Mouse (Mus musculus) ES-Bruce4 (cell line): ENCODE measurements at regions not wholly inside any gene's neighbourhood (a gene's known extent, or its start where the extent isn't known, plus 50 kb on each side); places are given as distances from the start of the nearest gene placed in this dataset.

Source experiments
- CTCF ChIP-seq: IDR thresholded peaks from one replicate; pipeline ENCODE4 v1.8.1; 2011; ENCODE audit warnings: low read depth, low read length
- EP300 ChIP-seq: IDR thresholded peaks from 2 replicates; pipeline ENCODE4 v1.6.1; 2011; ENCODE audit warnings: low read depth, low read length; ENCODE audit not compliant: insufficient read depth
- POLR2A ChIP-seq: IDR thresholded peaks from one replicate; pipeline ENCODE4 v1.8.1; 2011; ENCODE audit warnings: low read length; ENCODE audit not compliant: insufficient read depth

GRCm38 (mm10) chr9:87310150-87310549 lies 54.8 kb upstream of the Cep162 start:
- TF ChIP-seq CTCF (no peak), POLR2A (no peak), EP300 (no peak)
